Mouse (Mus musculus): Measurements from ENCODE around the gene Zbtb49. TPM values are rescaled to one million over a fixed set of nuclear protein-coding genes. Genes with fewer than 3 reads are reported as not detected.
A peak's percentile ranks its signal among the peaks of the same experiment; 100 is the strongest.

Gene Zbtb49
- polyA plus RNA-seq, 1 experiment from 2014 or later, result 14.7 TPM

- H3K27ac ChIP-seq, result no peak overlapping the region
- peaks cover 56% of the 10 kb centered on the region for H3K36me3 ChIP-seq
- no peak for DNase-seq (ENCODE audit: low spot score)
- H3K9me3 ChIP-seq, result no peaks in the 10 kb centered on the region
- H3K4me1 ChIP-seq, result no peaks in the 10 kb centered on the region
- no peak overlapping the region for H3K4me3 ChIP-seq
- WGBS, result 60% methylated on average over 4 of the region's 4 CpGs
- H3K27me3 ChIP-seq (ENCODE audit: insufficient read depth, poor library complexity, severe bottlenecking), result no peaks in the 10 kb centered on the region
Observed at GRCm38 (mm10) chr5:38235422-38235821, 15.2 kb upstream of the Zbtb49 start.

- Histone ChIP-seq H3K27ac (peak overlapping the region; percentile 86), H3K36me3 (peaks cover 33% of the 10 kb centered on the region), H3K27me3 (ENCODE audit: insufficient read depth, poor library complexity, severe bottlenecking) (no peaks in the 10 kb centered on the region), H3K4me1 (peaks cover 21% of the 10 kb centered on the region), H3K9me3 (no peaks in the 10 kb centered on the region), H3K4me3 (peak overlapping the region; percentile 89)
- peak; percentile 79 for DNase-seq (ENCODE audit: low spot score)
- under 1% methylated on average over 35 of the region's 35 CpGs for WGBS
Observed at GRCm38 (mm10) chr5:38219771-38220307, 418 bp downstream of the Zbtb49 start.

- no peak overlapping the region for H3K4me3 ChIP-seq
- no peak overlapping the region for H3K27ac ChIP-seq
- no peaks in the 10 kb centered on the region for H3K4me1 ChIP-seq
- DNase-seq (ENCODE audit: low spot score), result no peak
- 82% methylated on average over 6 of the region's 6 CpGs for WGBS
- peaks cover 68% of the 10 kb centered on the region for H3K36me3 ChIP-seq
- no peaks in the 10 kb centered on the region for H3K9me3 ChIP-seq
- H3K27me3 ChIP-seq (ENCODE audit: insufficient read depth, poor library complexity, severe bottlenecking), result no peaks in the 10 kb centered on the region
Observed at GRCm38 (mm10) chr5:38213009-38213408, 7.2 kb downstream of the Zbtb49 start.

GRCm38 (mm10) chr5:38211691-38212090 is 8.6 kb downstream of the Zbtb49 start:
- Histone ChIP-seq H3K4me3 (no peak overlapping the region), H3K27ac (no peak overlapping the region), H3K27me3 (ENCODE audit: insufficient read depth, poor library complexity, severe bottlenecking) (no peaks in the 10 kb centered on the region), H3K4me1 (no peaks in the 10 kb centered on the region), H3K36me3 (peaks cover 64% of the 10 kb centered on the region), H3K9me3 (no peaks in the 10 kb centered on the region)
- no peak for DNase-seq (ENCODE audit: low spot score)
- WGBS, result 89% methylated on average over 8 of the region's 8 CpGs

- Histone ChIP-seq H3K4me3 (no peak overlapping the region), H3K27ac (no peak overlapping the region), H3K27me3 (ENCODE audit: insufficient read depth, poor library complexity, severe bottlenecking) (no peaks in the 10 kb centered on the region), H3K36me3 (peaks cover 57% of the 10 kb centered on the region), H3K4me1 (peaks cover 5% of the 10 kb centered on the region; the same call in 1 of the 2 replicates), H3K9me3 (no peaks in the 10 kb centered on the region)
- WGBS, result 49% methylated on average over 8 of the region's 8 CpGs
- no peak for DNase-seq (ENCODE audit: low spot score)
Observed at GRCm38 (mm10) chr5:38208985-38209384, 11.3 kb downstream of the Zbtb49 start.

- H3K27ac ChIP-seq, result no peak overlapping the region
- peaks cover 60% of the 10 kb centered on the region for H3K36me3 ChIP-seq
- DNase-seq (ENCODE audit: low spot score), result no peak
- no peak overlapping the region for H3K4me3 ChIP-seq
- H3K4me1 ChIP-seq, result peaks cover 5% of the 10 kb centered on the region; the same call in 1 of the 2 replicates
- 85% methylated on average over 7 of the region's 7 CpGs for WGBS
- H3K9me3 ChIP-seq, result no peaks in the 10 kb centered on the region
- no peaks in the 10 kb centered on the region for H3K27me3 ChIP-seq (ENCODE audit: insufficient read depth, poor library complexity, severe bottlenecking)
Observed at GRCm38 (mm10) chr5:38205303-38205726, 14.9 kb downstream of the Zbtb49 start.

GRCm38 (mm10) chr5:38199686-38200085 is 20.6 kb downstream of the Zbtb49 start:
- no peaks in the 10 kb centered on the region for H3K27me3 ChIP-seq (ENCODE audit: insufficient read depth, poor library complexity, severe bottlenecking)
- no peak overlapping the region for H3K27ac ChIP-seq
- no peaks in the 10 kb centered on the region for H3K9me3 ChIP-seq
- peaks cover 45% of the 10 kb centered on the region for H3K36me3 ChIP-seq
- no peaks in the 10 kb centered on the region for H3K4me1 ChIP-seq
- 88% methylated on average over 2 of the region's 2 CpGs for WGBS
- DNase-seq (ENCODE audit: low spot score), result no peak
- no peak overlapping the region for H3K4me3 ChIP-seq

- Histone ChIP-seq H3K4me3 (no peak overlapping the region), H3K4me1 (no peaks in the 10 kb centered on the region), H3K36me3 (peaks cover 22% of the 10 kb centered on the region), H3K27me3 (ENCODE audit: insufficient read depth, poor library complexity, severe bottlenecking) (no peaks in the 10 kb centered on the region), H3K27ac (no peak overlapping the region), H3K9me3 (no peaks in the 10 kb centered on the region)
- peak; percentile 89 for DNase-seq (ENCODE audit: low spot score)
- WGBS, result 19% methylated on average over 7 of the region's 7 CpGs
Observed at GRCm38 (mm10) chr5:38197482-38197823, 22.8 kb downstream of the Zbtb49 start.

GRCm38 (mm10) chr5:38196821-38197481 is 23.3 kb downstream of the Zbtb49 start:
- WGBS, result 64% methylated on average over 5 of the region's 5 CpGs
- no peaks in the 10 kb centered on the region for H3K27me3 ChIP-seq (ENCODE audit: insufficient read depth, poor library complexity, severe bottlenecking)

GRCm38 (mm10) chr5:38195941-38196340 is 24.3 kb downstream of the Zbtb49 start:
- no peak overlapping the region for H3K27ac ChIP-seq
- DNase-seq (ENCODE audit: low spot score), result no peak
- peaks cover 7% of the 10 kb centered on the region for H3K36me3 ChIP-seq
- H3K27me3 ChIP-seq (ENCODE audit: insufficient read depth, poor library complexity, severe bottlenecking), result no peaks in the 10 kb centered on the region
- no peaks in the 10 kb centered on the region for H3K4me1 ChIP-seq
- H3K9me3 ChIP-seq, result no peaks in the 10 kb centered on the region
- H3K4me3 ChIP-seq, result no peak overlapping the region

More at GRCm38 (mm10) chr5:38196821-38197481, 23.3 kb downstream of the Zbtb49 start:
- H3K4me3 ChIP-seq, result no peak overlapping the region
- no peak for DNase-seq (ENCODE audit: low spot score)
- H3K9me3 ChIP-seq, result no peaks in the 10 kb centered on the region
- H3K4me1 ChIP-seq, result no peaks in the 10 kb centered on the region
- H3K27ac ChIP-seq, result no peak overlapping the region
- H3K36me3 ChIP-seq, result peaks cover 17% of the 10 kb centered on the region

GRCm38 (mm10) chr5:38194946-38195345 is 25.3 kb downstream of the Zbtb49 start:
- Histone ChIP-seq H3K27ac (no peak overlapping the region), H3K9me3 (no peaks in the 10 kb centered on the region), H3K4me1 (no peaks in the 10 kb centered on the region), H3K27me3 (ENCODE audit: insufficient read depth, poor library complexity, severe bottlenecking) (no peaks in the 10 kb centered on the region), H3K36me3 (no peaks in the 10 kb centered on the region; the same call in 1 of the 2 replicates), H3K4me3 (no peak overlapping the region)
- 43% methylated on average over 2 of the region's 2 CpGs for WGBS
- DNase-seq (ENCODE audit: low spot score), result no peak

GRCm38 (mm10) chr5:38190907-38191306 is 29.4 kb downstream of the Zbtb49 start:
- no peak overlapping the region for H3K4me3 ChIP-seq
- H3K27ac ChIP-seq, result no peak overlapping the region
- no peaks in the 10 kb centered on the region for H3K27me3 ChIP-seq (ENCODE audit: insufficient read depth, poor library complexity, severe bottlenecking)
- 80% methylated on average over 3 of the region's 3 CpGs for WGBS
- H3K36me3 ChIP-seq, result no peaks in the 10 kb centered on the region
- DNase-seq (ENCODE audit: low spot score), result no peak
- H3K4me1 ChIP-seq, result no peaks in the 10 kb centered on the region
- H3K9me3 ChIP-seq, result no peaks in the 10 kb centered on the region

GRCm38 (mm10) chr5:38187006-38187405 is 33.3 kb downstream of the Zbtb49 start:
- WGBS, result 77% methylated on average over 2 of the region's 2 CpGs
- Histone ChIP-seq H3K4me1 (no peaks in the 10 kb centered on the region), H3K27me3 (ENCODE audit: insufficient read depth, poor library complexity, severe bottlenecking) (no peaks in the 10 kb centered on the region), H3K9me3 (no peaks in the 10 kb centered on the region), H3K27ac (no peak overlapping the region), H3K36me3 (no peaks in the 10 kb centered on the region), H3K4me3 (no peak overlapping the region)
- DNase-seq (ENCODE audit: low spot score), result no peak
